In genomic region chr10:116017845-116018479, GRCm38 (mm10) we compare ENCODE assay signal across 9 mouse cellular contexts. TPM values are rescaled to one million over a fixed set of nuclear protein-coding genes. Genes with fewer than 3 reads are reported as not detected.
DNase-seq lines count a peak whose midpoint lies in the region; ATAC-seq and TF ChIP-seq lines count a peak whose summit lies in the region.
"Had no signal": no experiment of that assay in that cellular context is flagged by ENCODE, and none has a peak within 500 bp of the region (broad histone marks: within the 10 kb centered on the region; RNA-seq: fewer than 3 reads in every experiment).

TSS of gene Ptprr (plus strand) at chr10:116018213.

- WGBS in thymus, adult 2 months: 2% methylated on average over 19 of the region's 19 CpGs
- under 1% methylated on average over 19 of the region's 19 CpGs for WGBS in embryonic facial prominence, embryonic 12.5 days
- WGBS in heart, embryonic 15.5 days: under 1% methylated on average over 19 of the region's 19 CpGs
- WGBS in liver, embryonic 12.5 days (ENCODE audit: insufficient replicate concordance): 3% methylated on average over 19 of the region's 19 CpGs

- H3K27ac ChIP-seq in thymus, adult 2 months (ENCODE audit: control insufficient read depth, insufficient read depth, low read length): no peak within 1 kb of the TSS
- H3K27ac ChIP-seq in embryonic facial prominence, embryonic 12.5 days: no peak within 1 kb of the TSS
- no peak within 1 kb of the TSS for H3K27ac ChIP-seq in heart, embryonic 15.5 days
- H3K27ac ChIP-seq in liver, embryonic 12.5 days: no peak within 1 kb of the TSS

- H3K4me3 ChIP-seq in thymus, adult 2 months (ENCODE audit: control insufficient read depth, insufficient read depth, low read length): no peak within 1 kb of the TSS
- peak within 1 kb of the TSS; percentile 42 for H3K4me3 ChIP-seq in embryonic facial prominence, embryonic 12.5 days
- peak within 1 kb of the TSS; percentile 39 for H3K4me3 ChIP-seq in heart, embryonic 15.5 days
- H3K4me3 ChIP-seq in liver, embryonic 12.5 days: peak within 1 kb of the TSS; percentile 25

- no peaks in the 10 kb centered on the region for H3K4me1 ChIP-seq in thymus, adult 2 months (replicated peaks; ENCODE audit: control insufficient read depth, insufficient read depth, low read length)
- H3K4me1 ChIP-seq in embryonic facial prominence, embryonic 12.5 days: no peaks in the 10 kb centered on the region; the same call in 1 of the 2 replicates
- peaks cover 18% of the 10 kb centered on the region for H3K4me1 ChIP-seq in heart, embryonic 15.5 days (replicated peaks)
- peaks cover 10% of the 10 kb centered on the region; the same call in 1 of the 2 replicates for H3K4me1 ChIP-seq in liver, embryonic 12.5 days

- peak; percentile 1 for DNase-seq in thymus, adult 2 months
- no peak for DNase-seq in thymus, postnatal 36 days
- DNase-seq in kidney, postnatal 4 days: peak; percentile 71 to 79
- DNase-seq in neural tube, embryonic 10.5 days (ENCODE audit: extremely low spot score, low spot score): peak; percentile 83
- peak; percentile 23 for DNase-seq in urinary bladder, postnatal 14 days (ENCODE audit: low spot score)

- H3K9ac ChIP-seq in embryonic facial prominence, embryonic 12.5 days: no peak within 1 kb of the TSS
- H3K9ac ChIP-seq in heart, embryonic 15.5 days: no peak within 1 kb of the TSS
- H3K9ac ChIP-seq in liver, embryonic 12.5 days: no peak within 1 kb of the TSS

- peak; percentile 92 for ATAC-seq in embryonic facial prominence, embryonic 12.5 days (ENCODE audit: insufficient number of reproducible peaks, insufficient read depth, low FRiP score, low TSS enrichment)
- peak; percentile 64; the same call in 1 of the 2 replicates for ATAC-seq in heart, embryonic 15.5 days (replicated peaks; ENCODE audit: insufficient number of reproducible peaks, insufficient read depth, low FRiP score, low read depth)
- peak; percentile 32; the same call in 1 of the 2 replicates for ATAC-seq in liver, embryonic 12.5 days

- H3K9me3 ChIP-seq in embryonic facial prominence, embryonic 12.5 days: no peaks in the 10 kb centered on the region
- no peaks in the 10 kb centered on the region for H3K9me3 ChIP-seq in heart, embryonic 15.5 days (replicated peaks)
- no peaks in the 10 kb centered on the region for H3K9me3 ChIP-seq in liver, embryonic 12.5 days (replicated peaks)

- TF ChIP-seq POLR2A in thymus, adult 2 months (IDR thresholded peaks at IDR 0.05; ENCODE audit: control insufficient read depth, extremely low read depth, insufficient read depth, low read length, poor library complexity): no peak

- TF ChIP-seq CTCF in thymus, adult 2 months (IDR thresholded peaks at IDR 0.05; ENCODE audit: borderline replicate concordance, control insufficient read depth, extremely low read depth, insufficient read depth, low read length, poor library complexity): no peak

- H3K4me2 ChIP-seq in embryonic facial prominence, embryonic 12.5 days (replicated peaks): peak within 1 kb of the TSS; percentile 76
- peak within 1 kb of the TSS; percentile 66 for H3K4me2 ChIP-seq in heart, embryonic 15.5 days
- peak within 1 kb of the TSS; percentile 57 for H3K4me2 ChIP-seq in liver, embryonic 12.5 days

- H3K36me3 ChIP-seq in thymus, adult 2 months (ENCODE audit: control insufficient read depth, insufficient read depth, low read length): no peaks in the 10 kb centered on the region
- H3K36me3 ChIP-seq in embryonic facial prominence, embryonic 12.5 days: no peaks in the 10 kb centered on the region
- H3K36me3 ChIP-seq in heart, embryonic 15.5 days: no peaks in the 10 kb centered on the region
- no peaks in the 10 kb centered on the region for H3K36me3 ChIP-seq in liver, embryonic 12.5 days

- no peaks in the 10 kb centered on the region for H3K27me3 ChIP-seq in thymus, adult 2 months (ENCODE audit: control insufficient read depth, insufficient read depth, low read length)
- H3K27me3 ChIP-seq in embryonic facial prominence, embryonic 12.5 days: peaks cover 3% of the 10 kb centered on the region; the same call in 1 of the 2 replicates
- H3K27me3 ChIP-seq in heart, embryonic 15.5 days: peaks cover 11% of the 10 kb centered on the region; the same call in 1 of the 2 replicates
- H3K27me3 ChIP-seq in liver, embryonic 12.5 days (replicated peaks): peaks cover 19% of the 10 kb centered on the region
- H3K27me3 ChIP-seq: CH12.LX had no signal

RNA-seq across cellular contexts. Expression of gene Ptprr, which starts in this region (rescaled TPM):
- 0.27 and 0.35 TPM in 2 replicates for polyA plus RNA-seq in thymus, adult 2 months (2012; rRNA removed)
- 5.9 and 6.5 TPM in 2 replicates for polyA plus RNA-seq in embryonic facial prominence, embryonic 12.5 days (2016; fragmentation: Nextera tagmentation; extraction: Ambion mirVana)
- polyA plus RNA-seq in heart, embryonic 15.5 days (2015; fragmentation: Nextera tagmentation; extraction: Ambion mirVana): 0.31 and 0.53 TPM in 2 replicates
- 0.04 TPM in 1 of 2 replicates, not detected in the other for polyA plus RNA-seq in liver, embryonic 12.5 days (2016; fragmentation: Nextera tagmentation; extraction: Ambion mirVana)

Comparison
In these comparisons a context has a peak if more than half of its experiments do, and no peak if none do; other contexts are left out.
1. Peak in DNase-seq in thymus, adult 2 months; RNA of the gene not detected or under 1 TPM.
2. Peak in ATAC-seq, H3K4me3 ChIP-seq and H3K4me2 ChIP-seq in heart, embryonic 15.5 days; RNA of the gene not detected or under 1 TPM.
3. Peak in ATAC-seq, H3K4me3 ChIP-seq and H3K4me2 ChIP-seq in liver, embryonic 12.5 days; RNA of the gene not detected or under 1 TPM.
4. DNase-seq: peak in kidney, postnatal 4 days (2 of 2), neural tube, embryonic 10.5 days (single experiment) and urinary bladder, postnatal 14 days (single experiment); none in thymus, postnatal 36 days (0 of 2).
5. ATAC-seq: peak in every context shown above with its lines; median percentile 92 in embryonic facial prominence, embryonic 12.5 days; 64 in heart, embryonic 15.5 days; 32 in liver, embryonic 12.5 days.
6. Peak in every context shown above with its lines, with median percentiles within 50 percentile points of each other: H3K4me2 ChIP-seq.